Mouse (Mus musculus) liver, postnatal 0 days (tissue): ENCODE measurements around the gene Tia1. TPM values are rescaled to one million over a fixed set of nuclear protein-coding genes. Genes with fewer than 3 reads are reported as not detected.
A peak's percentile ranks its signal among the peaks of the same experiment; 100 is the strongest.

ENCODE experiments used
- ATAC-seq: fragments of 200-750 bp; cut with Nextera tagmentation; 2 replicates; pipeline ENCODE4 v1.8.0; 2017; ENCODE audit warnings: mild to moderate bottlenecking, moderate library complexity
- DNase-seq: peaks from one replicate; pipeline ENCODE4 v3.0.0-alpha.2; 2016
- H3K27ac ChIP-seq: fragments of 300-500 bp; sonication (generic); 2 replicates; pipeline ENCODE4 v1.5.1; 2014; ENCODE audit warnings: antibody characterized with exemption, moderate library complexity, mild to moderate bottlenecking, low read depth
- H3K27me3 ChIP-seq: fragments of 300-500 bp; sonication (generic); 2 replicates; pipeline ENCODE4 v1.6.1; 2014; ENCODE audit warnings: low read length, control low read depth, mixed read lengths; ENCODE audit not compliant: insufficient read depth
- H3K36me3 ChIP-seq: fragments of 300-500 bp; sonication (generic); replicated peaks from 2 replicates; pipeline ENCODE4 v1.6.1; 2014; ENCODE audit warnings: mild to moderate bottlenecking, control low read depth, low read length, moderate library complexity, mixed read lengths; ENCODE audit not compliant: insufficient read depth
- H3K4me1 ChIP-seq: fragments of 300-500 bp; sonication (generic); 2 replicates; pipeline ENCODE4 v1.6.1; 2014; ENCODE audit warnings: antibody characterized with exemption, mild to moderate bottlenecking, control low read depth; ENCODE audit not compliant: insufficient read depth
- H3K4me2 ChIP-seq: fragments of 300-500 bp; sonication (generic); 2 replicates; pipeline ENCODE4 v1.6.1; 2014; ENCODE audit warnings: low read depth, mild to moderate bottlenecking, low read length, moderate library complexity, mixed read lengths
- H3K4me3 ChIP-seq: fragments of 300-500 bp; sonication (generic); 2 replicates; pipeline ENCODE4 v1.5.1; 2014; ENCODE audit warnings: low read depth, low read length
- H3K9ac ChIP-seq: fragments of 300-500 bp; sonication (generic); replicated peaks from 2 replicates; pipeline ENCODE4 v1.6.1; 2014; ENCODE audit warnings: mild to moderate bottlenecking, moderate library complexity
- H3K9me3 ChIP-seq: fragments of 300-500 bp; sonication (generic); 2 replicates; pipeline ENCODE4 v1.6.1; 2016; ENCODE audit warnings: mild to moderate bottlenecking, control low read depth, low read length, mixed read lengths
- CTCF ChIP-seq: sonication (generic); IDR thresholded peaks from 2 replicates; pipeline ENCODE4 v1.5.1; 2016; ENCODE audit warnings: antibody characterized with exemption, low read depth
- EP300 ChIP-seq: IDR thresholded peaks from 2 replicates; pipeline ENCODE4 v1.6.1; 2016; ENCODE audit warnings: antibody characterized with exemption, low read depth, mild to moderate bottlenecking
- WGBS: fragments of 180-500 bp; shearing (Covaris S2); extraction: QIAGEN DNeasy Blood & Tissue Kit; methylation state at CpG from one replicate; pipeline ENCODE4 v1.1.7; 2014; ENCODE audit not compliant: insufficient replicate concordance; 5-methylcytosine and 5-hydroxymethylcytosine counted together
- polyA plus RNA-seq: library from polyadenylated mRNA; unstranded; fragments of >200 nt; fragmentation: Nextera tagmentation; extraction: Ambion mirVana; gene quantifications from 2 replicates; pipeline ENCODE4 v1.2.1, GENCODE M21; 2015

Tia1 gene
- polyA plus RNA-seq, 1 experiment from 2014 or later, result 17.2 TPM

- no peak for DNase-seq
These were observed 21.5 kb upstream of the Tia1 start for GRCm38 (mm10) chr6:86382551-86382950.

GRCm38 (mm10) chr6:86383370-86383769 is 20.6 kb upstream of the Tia1 start:
- ATAC-seq, result no peak

More at GRCm38 (mm10) chr6:86382551-86382950, 21.5 kb upstream of the Tia1 start:
- Histone ChIP-seq H3K4me2 (no peak overlapping the region), H3K9ac (no peak overlapping the region), H3K27ac (no peak overlapping the region), H3K4me1 (peaks cover 8% of the 10 kb centered on the region; the same call in 1 of the 2 replicates), H3K9me3 (no peaks in the 10 kb centered on the region), H3K4me3 (no peak overlapping the region), H3K36me3 (peaks cover 20% of the 10 kb centered on the region), H3K27me3 (no peaks in the 10 kb centered on the region)
- no peak for ATAC-seq
- TF ChIP-seq CTCF (no peak), EP300 (no peak)

GRCm38 (mm10) chr6:86384692-86385091 is 19.3 kb upstream of the Tia1 start:
- Histone ChIP-seq H3K36me3 (peaks cover 18% of the 10 kb centered on the region), H3K4me3 (no peak overlapping the region), H3K4me2 (no peak overlapping the region), H3K27ac (peak overlapping the region; percentile 82), H3K4me1 (peaks cover 11% of the 10 kb centered on the region; the same call in 1 of the 2 replicates), H3K27me3 (no peaks in the 10 kb centered on the region), H3K9me3 (no peaks in the 10 kb centered on the region), H3K9ac (no peak overlapping the region)
- peak; percentile 14; the same call in 1 of the 2 replicates for ATAC-seq
- no peak for DNase-seq
- WGBS, result 28% methylated on average over 4 of the region's 4 CpGs
- TF ChIP-seq EP300 (no peak), CTCF (no peak)

More at GRCm38 (mm10) chr6:86383370-86383769, 20.6 kb upstream of the Tia1 start:
- H3K4me2 ChIP-seq, result no peak overlapping the region
- peaks cover 11% of the 10 kb centered on the region; the same call in 1 of the 2 replicates for H3K4me1 ChIP-seq
- no peaks in the 10 kb centered on the region for H3K9me3 ChIP-seq
- H3K27me3 ChIP-seq, result no peaks in the 10 kb centered on the region
- peaks cover 18% of the 10 kb centered on the region for H3K36me3 ChIP-seq
- no peak overlapping the region for H3K9ac ChIP-seq
- DNase-seq, result no peak
- no peak overlapping the region for H3K27ac ChIP-seq
- WGBS, result 42% methylated on average over 16 of the region's 16 CpGs
- no peak overlapping the region for H3K4me3 ChIP-seq
- no peak for TF ChIP-seq EP300
- TF ChIP-seq CTCF, result no peak

- Histone ChIP-seq H3K4me3 (no peak overlapping the region), H3K4me2 (peak overlapping the region; percentile 42; the same call in 1 of the 2 replicates), H3K9ac (no peak overlapping the region), H3K4me1 (peaks cover 11% of the 10 kb centered on the region; the same call in 1 of the 2 replicates), H3K27ac (peak overlapping the region; percentile 82), H3K36me3 (peaks cover 25% of the 10 kb centered on the region), H3K9me3 (no peaks in the 10 kb centered on the region), H3K27me3 (no peaks in the 10 kb centered on the region)
- 50% methylated on average over 5 of the region's 5 CpGs for WGBS
- TF ChIP-seq EP300 (no peak), CTCF (no peak)
- DNase-seq (no peak), ATAC-seq (peak; percentile 85)
These were observed 18.5 kb upstream of the Tia1 start for GRCm38 (mm10) chr6:86385362-86386104.

GRCm38 (mm10) chr6:86387313-86387712 is 16.7 kb upstream of the Tia1 start:
- no peak for DNase-seq
- WGBS, result 79% methylated on average over 12 of the region's 12 CpGs
- H3K9ac ChIP-seq, result no peak overlapping the region
- peaks cover 42% of the 10 kb centered on the region for H3K36me3 ChIP-seq
- peaks cover 11% of the 10 kb centered on the region; the same call in 1 of the 2 replicates for H3K4me1 ChIP-seq
- no peak overlapping the region for H3K4me2 ChIP-seq
- no peak overlapping the region for H3K4me3 ChIP-seq
- ATAC-seq, result no peak
- no peak overlapping the region for H3K27ac ChIP-seq
- no peaks in the 10 kb centered on the region for H3K27me3 ChIP-seq
- no peaks in the 10 kb centered on the region for H3K9me3 ChIP-seq
- no peak for TF ChIP-seq CTCF
- no peak for TF ChIP-seq EP300

GRCm38 (mm10) chr6:86388461-86388860 is 15.6 kb upstream of the Tia1 start:
- TF ChIP-seq EP300 (no peak), CTCF (no peak)
- Histone ChIP-seq H3K9ac (no peak overlapping the region; the same call in 1 of the 2 replicates), H3K4me2 (no peak overlapping the region), H3K36me3 (peaks cover 43% of the 10 kb centered on the region), H3K4me1 (peaks cover 11% of the 10 kb centered on the region; the same call in 1 of the 2 replicates), H3K9me3 (no peaks in the 10 kb centered on the region), H3K4me3 (no peak overlapping the region), H3K27me3 (no peaks in the 10 kb centered on the region), H3K27ac (no peak overlapping the region)
- 73% methylated on average over 18 of the region's 18 CpGs for WGBS
- no peak for DNase-seq
- ATAC-seq, result no peak
